ENCODE assay signal across 8 mouse cellular contexts in genomic region chr17:67698301-67698700, GRCm38 (mm10). TPM values are rescaled to one million over a fixed set of nuclear protein-coding genes. Genes with fewer than 3 reads are reported as not detected.
A peak's percentile ranks its signal among the peaks of the same experiment; 100 is the strongest.
DNase-seq lines count a peak whose midpoint lies in the region; ATAC-seq and TF ChIP-seq lines count a peak whose summit lies in the region.

No protein-coding gene starts in this region.

- peaks cover 19% of the 10 kb centered on the region for H3K4me1 ChIP-seq in heart, embryonic 12.5 days (replicated peaks)
- peaks cover 22% of the 10 kb centered on the region for H3K4me1 ChIP-seq in forebrain, embryonic 15.5 days
- H3K4me1 ChIP-seq in limb, embryonic 15.5 days: peaks cover 19% of the 10 kb centered on the region
- H3K4me1 ChIP-seq in stomach, postnatal 0 days (replicated peaks; ENCODE audit: control insufficient read depth, insufficient read depth): no peaks in the 10 kb centered on the region

- no peak for DNase-seq in heart, adult 11 months
- DNase-seq in Patski (ENCODE audit: low read depth, low spot score): peak; percentile 42
- DNase-seq in stomach, postnatal 0 days (ENCODE audit: low spot score): peak; percentile 26
- DNase-seq in gastrocnemius, postnatal 4 days (ENCODE audit: low spot score in 2 of 2): no peak
- no peak for DNase-seq in gastrocnemius, postnatal 25 days

- no peaks in the 10 kb centered on the region for H3K36me3 ChIP-seq in heart, embryonic 12.5 days
- no peaks in the 10 kb centered on the region for H3K36me3 ChIP-seq in forebrain, embryonic 15.5 days
- no peaks in the 10 kb centered on the region for H3K36me3 ChIP-seq in limb, embryonic 15.5 days
- H3K36me3 ChIP-seq in stomach, postnatal 0 days (ENCODE audit: control insufficient read depth, insufficient read depth, low read length): no peaks in the 10 kb centered on the region

- peak overlapping the region; percentile 100 for H3K4me2 ChIP-seq in heart, embryonic 12.5 days
- peak overlapping the region; percentile 99 for H3K4me2 ChIP-seq in forebrain, embryonic 15.5 days (replicated peaks)
- H3K4me2 ChIP-seq in limb, embryonic 15.5 days: peak overlapping the region; percentile 100
- peak overlapping the region; percentile 100 for H3K4me2 ChIP-seq in stomach, postnatal 0 days (replicated peaks; ENCODE audit: low read depth)

- ATAC-seq in heart, embryonic 12.5 days (ENCODE audit: insufficient number of reproducible peaks, low FRiP score): no peak
- peak; percentile 41 for ATAC-seq in Patski
- ATAC-seq in forebrain, embryonic 15.5 days (replicated peaks): peak; percentile 58
- no peak for ATAC-seq in limb, embryonic 15.5 days (ENCODE audit: insufficient number of reproducible peaks, low FRiP score, low TSS enrichment, low read depth)
- ATAC-seq in stomach, postnatal 0 days (ENCODE audit: low FRiP score, low TSS enrichment): no peak

- peak overlapping the region; percentile 69; the same call in 1 of the 2 replicates for H3K4me3 ChIP-seq in heart, embryonic 12.5 days
- H3K4me3 ChIP-seq in forebrain, embryonic 15.5 days: peak overlapping the region; percentile 86
- peak overlapping the region; percentile 65 for H3K4me3 ChIP-seq in limb, embryonic 15.5 days
- H3K4me3 ChIP-seq in stomach, postnatal 0 days (ENCODE audit: low read depth, low read length): peak overlapping the region; percentile 59; the same call in 1 of the 2 replicates

- H3K27ac ChIP-seq in heart, embryonic 12.5 days (ENCODE audit: poor library complexity, severe bottlenecking): no peak overlapping the region
- H3K27ac ChIP-seq in forebrain, embryonic 15.5 days (replicated peaks): peak overlapping the region; percentile 3; the same call in 1 of the 2 replicates
- no peak overlapping the region for H3K27ac ChIP-seq in limb, embryonic 15.5 days
- no peak overlapping the region for H3K27ac ChIP-seq in stomach, postnatal 0 days (replicated peaks)

- in situ Hi-C loops in Patski (cut with MboI; ENCODE audit: low pct_unique_long_range_greater_than_20kb): no loop called here

- CTCF ChIA-PET in Patski (lab: Charles Lee): interaction anchor here (1.3 kb wide), 1 partner anchor 48 kb away, joined by 3 read pairs; no protein-coding TSS in a partner anchor

- H3K9ac ChIP-seq in heart, embryonic 12.5 days: peak overlapping the region; percentile 7; the same call in 1 of the 2 replicates
- H3K9ac ChIP-seq in forebrain, embryonic 15.5 days (replicated peaks): peak overlapping the region; percentile 75
- H3K9ac ChIP-seq in limb, embryonic 15.5 days: no peak overlapping the region
- no peak overlapping the region for H3K9ac ChIP-seq in stomach, postnatal 0 days (ENCODE audit: low read length)

- no peaks in the 10 kb centered on the region for H3K9me3 ChIP-seq in heart, embryonic 12.5 days (replicated peaks)
- no peaks in the 10 kb centered on the region for H3K9me3 ChIP-seq in forebrain, embryonic 15.5 days
- H3K9me3 ChIP-seq in limb, embryonic 15.5 days: no peaks in the 10 kb centered on the region
- no peaks in the 10 kb centered on the region for H3K9me3 ChIP-seq in stomach, postnatal 0 days (ENCODE audit: control insufficient read depth, low read length)

- TF ChIP-seq EP300 in stomach, postnatal 0 days (optimal IDR thresholded peaks at IDR 0.05): no peak

- H3K27me3 ChIP-seq in heart, embryonic 12.5 days (replicated peaks): peaks cover 16% of the 10 kb centered on the region
- peaks cover 27% of the 10 kb centered on the region for H3K27me3 ChIP-seq in Patski
- H3K27me3 ChIP-seq in forebrain, embryonic 15.5 days: no peaks in the 10 kb centered on the region
- H3K27me3 ChIP-seq in limb, embryonic 15.5 days: peaks cover 28% of the 10 kb centered on the region
- no peaks in the 10 kb centered on the region for H3K27me3 ChIP-seq in stomach, postnatal 0 days (ENCODE audit: control insufficient read depth, insufficient read depth, low read length)

- POLR2A ChIA-PET in Patski (lab: Charles Lee): no interaction called here

- TF ChIP-seq CTCF in Patski (IDR thresholded peaks at IDR 0.05): no peak
- TF ChIP-seq CTCF in stomach, postnatal 0 days (IDR thresholded peaks at IDR 0.05; ENCODE audit: low read depth): no peak

- WGBS in heart, embryonic 12.5 days: 3% methylated on average over 13 of the region's 13 CpGs
- WGBS in forebrain, embryonic 15.5 days: 0% methylated on average over 13 of the region's 13 CpGs
- WGBS in limb, embryonic 15.5 days: 7% methylated on average over 13 of the region's 13 CpGs
- WGBS in stomach, postnatal 0 days: 5% methylated on average over 13 of the region's 13 CpGs

RNA-seq across cellular contexts. Expression of gene Lama1, which starts 1.2 kb away (rescaled TPM):
- 1.3 and 2.0 TPM in 2 replicates for polyA plus RNA-seq in heart, embryonic 12.5 days (2016; fragmentation: Nextera tagmentation; extraction: Ambion mirVana)
- polyA plus RNA-seq in Patski (2021): 1.4 TPM
- 3.5 and 5.0 TPM in 2 replicates for polyA plus RNA-seq in forebrain, embryonic 15.5 days (2015; fragmentation: Nextera tagmentation; extraction: Ambion mirVana)
- polyA plus RNA-seq in limb, embryonic 15.5 days (2015; fragmentation: Nextera tagmentation; extraction: Ambion mirVana): 1.6 and 3.3 TPM in 2 replicates
- 0.76 and 1.0 TPM in 2 replicates for polyA plus RNA-seq in stomach, postnatal 0 days (2015; fragmentation: Nextera tagmentation; extraction: Ambion mirVana)
- under 1 TPM; 0.49 to 0.86 TPM for total RNA-seq in gastrocnemius, postnatal 4 days (2021)
- under 1 TPM; 0.05 to 0.11 TPM for total RNA-seq in gastrocnemius, postnatal 25 days (2021)

Comparison
In these comparisons a context has a peak if more than half of its experiments do, and no peak if none do; other contexts are left out.
1. ATAC-seq: peak in Patski (single experiment) and forebrain, embryonic 15.5 days (single experiment); none in heart, embryonic 12.5 days (single experiment), limb, embryonic 15.5 days (single experiment) and stomach, postnatal 0 days (single experiment).
2. H3K9ac ChIP-seq: peak in heart, embryonic 12.5 days (single experiment) and forebrain, embryonic 15.5 days (single experiment); none in limb, embryonic 15.5 days (single experiment) and stomach, postnatal 0 days (single experiment).
3. DNase-seq: peak in Patski (single experiment) and stomach, postnatal 0 days (single experiment); none in heart, adult 11 months (single experiment), gastrocnemius, postnatal 4 days (0 of 2) and gastrocnemius, postnatal 25 days (single experiment).
4. Peak in every context shown above with its lines, with median percentiles within 50 percentile points of each other: H3K4me2 ChIP-seq and H3K4me3 ChIP-seq.